Mouse (Mus musculus) right cerebral cortex, adult 2 months (tissue): ENCODE measurements around the gene Afp.

Source experiments
- DNase-seq, 2 experiments: peaks; one replicate each; pipeline ENCODE4 v3.0.0; 2021 to 2022; ENCODE audit warnings: low spot score in 2 of 2

Afp gene

GRCm38 (mm10) chr5:90507411-90507949 lies 16.9 kb downstream of the Afp start:
- no peak for DNase-seq

GRCm38 (mm10) chr5:90509828-90510592 lies 19.5 kb downstream of the Afp start:
- DNase-seq, result no peak

GRCm38 (mm10) chr5:90512288-90512955 lies 21.9 kb downstream of the Afp start:
- DNase-seq, result no peak

GRCm38 (mm10) chr5:90515561-90515960 lies 25.0 kb downstream of the Afp start:
- DNase-seq, result no peak

GRCm38 (mm10) chr5:90518356-90519100 lies 28.0 kb downstream of the Afp start, which contains the start of gene Afm:
Gene Afm, plus strand, starts transcription at chr5:90518932.
- DNase-seq, result no peak

DNA sequence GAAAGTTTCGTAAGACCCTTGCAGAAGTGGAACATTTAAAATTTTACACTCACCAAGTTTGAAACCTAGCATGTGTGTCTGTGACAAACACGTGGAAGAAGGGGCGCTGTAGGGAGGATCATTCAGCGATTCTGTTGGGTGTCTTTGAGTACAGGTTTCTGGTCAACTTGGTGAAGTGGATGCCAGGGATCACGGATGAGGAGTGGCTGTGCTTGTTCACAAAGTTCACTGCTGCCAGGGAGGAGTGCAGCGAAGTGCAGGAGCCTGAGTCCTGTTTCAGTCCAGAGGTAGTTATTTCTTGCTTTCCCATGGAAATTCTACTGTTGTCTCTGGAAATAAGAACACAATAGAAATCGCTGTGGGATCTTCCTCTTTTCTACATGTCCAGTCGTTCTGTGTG lies 60.7 kb downstream of the Afp start:
- DNase-seq, result no peak

- DNase-seq, result no peak
Measured at GRCm38 (mm10) chr5:90556052-90556451, 65.5 kb downstream of the Afp start.
